Mouse (Mus musculus) stomach, embryonic 16.5 days (tissue): Measurements from ENCODE around the gene Usp48. TPM values are rescaled to one million over a fixed set of nuclear protein-coding genes. Genes with fewer than 3 reads are reported as not detected.

Experiments
- ATAC-seq: fragments of 200-750 bp; cut with Nextera tagmentation; 2 replicates; pipeline ENCODE4 v1.8.0; 2017; ENCODE audit warnings: moderate number of reproducible peaks, moderate TSS enrichment; ENCODE audit not compliant: insufficient read depth, low FRiP score
- H3K27ac ChIP-seq: fragments of 300-500 bp; sonication (generic); 2 replicates; pipeline ENCODE4 v1.5.1; 2014; ENCODE audit warnings: low read length
- H3K27me3 ChIP-seq: fragments of 300-500 bp; sonication (generic); 2 replicates; pipeline ENCODE4 v1.6.1; 2014; ENCODE audit warnings: low read length, control low read depth, mixed read lengths; ENCODE audit not compliant: control insufficient read depth, insufficient read depth
- H3K36me3 ChIP-seq: fragments of 300-500 bp; sonication (generic); 2 replicates; pipeline ENCODE4 v1.6.1; 2014; ENCODE audit warnings: low read length; ENCODE audit not compliant: control insufficient read depth, insufficient read depth
- H3K4me1 ChIP-seq: fragments of 300-500 bp; sonication (generic); 2 replicates; pipeline ENCODE4 v1.6.1; 2014; ENCODE audit warnings: low read length, control low read depth, mixed read lengths; ENCODE audit not compliant: control insufficient read depth, insufficient read depth
- H3K4me2 ChIP-seq: fragments of 300-500 bp; sonication (generic); 2 replicates; pipeline ENCODE4 v1.6.1; 2014; ENCODE audit warnings: low read depth, low read length, mixed read lengths
- H3K4me3 ChIP-seq: fragments of 300-500 bp; sonication (generic); replicated peaks from 2 replicates; pipeline ENCODE4 v1.5.1; 2014; ENCODE audit warnings: mild to moderate bottlenecking, low read length
- H3K9ac ChIP-seq: fragments of 300-500 bp; sonication (generic); 2 replicates; pipeline ENCODE4 v1.6.1; 2014; ENCODE audit warnings: low read length
- H3K9me3 ChIP-seq: fragments of 300-500 bp; sonication (generic); replicated peaks from 2 replicates; pipeline ENCODE4 v1.6.1; 2016; ENCODE audit warnings: low read length, control low read depth; ENCODE audit not compliant: control insufficient read depth
- WGBS: fragments of 180-500 bp; shearing (Covaris S2); extraction: QIAGEN DNeasy Blood & Tissue Kit; methylation state at CpG from one replicate; pipeline ENCODE4 v1.1.7; 2014; 5-methylcytosine and 5-hydroxymethylcytosine counted together
- polyA plus RNA-seq: library from polyadenylated mRNA; unstranded; fragments of >200 nt; fragmentation: Nextera tagmentation; extraction: Ambion mirVana; gene quantifications from 2 replicates; pipeline ENCODE4 v1.2.1, GENCODE M21; 2015

Gene Usp48
- polyA plus RNA-seq, 1 experiment from 2014 or later = 58.3 TPM

DNA sequence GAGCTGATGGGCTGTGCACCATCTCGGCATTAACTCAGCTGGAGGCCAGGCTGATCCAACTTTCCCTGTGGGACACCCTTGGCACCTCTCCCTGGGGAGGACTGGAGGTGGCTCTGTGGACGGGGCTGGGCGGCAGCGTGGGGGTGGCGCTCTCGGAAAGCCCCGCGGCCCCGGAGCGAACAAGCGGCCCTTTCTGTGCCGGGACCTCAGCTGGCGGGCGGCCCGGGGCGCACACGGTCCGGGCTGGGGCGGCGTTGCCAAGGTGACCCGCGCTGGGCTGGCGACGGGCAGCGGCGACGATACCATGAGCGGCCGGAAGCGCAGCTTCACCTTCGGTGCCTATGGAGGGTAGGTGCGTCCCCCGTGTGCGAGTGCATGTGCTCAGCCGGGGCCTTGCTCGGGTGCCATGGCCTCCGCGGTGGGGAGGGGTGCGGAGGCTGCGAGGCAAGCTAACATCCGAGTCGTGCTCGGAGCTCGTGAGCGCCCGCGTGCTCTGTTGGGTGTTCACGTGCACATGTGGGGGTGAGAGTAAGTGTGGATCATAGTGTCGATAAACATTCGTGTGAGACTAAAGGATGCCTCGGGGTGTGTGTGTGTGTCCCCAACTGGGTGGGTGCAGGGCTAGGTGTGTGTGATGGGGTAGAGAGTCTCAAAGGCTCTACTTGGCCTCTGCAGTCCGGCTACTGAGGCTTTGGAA, 88.0 kb downstream of the Usp48 start:
- Histone ChIP-seq H3K4me3 (peak overlapping the region; percentile 34), H3K27ac (no peak overlapping the region), H3K4me2 (peak overlapping the region; percentile 56), H3K36me3 (no peaks in the 10 kb centered on the region), H3K4me1 (peaks cover 15% of the 10 kb centered on the region), H3K27me3 (peaks cover 16% of the 10 kb centered on the region), H3K9ac (peak overlapping the region; percentile 54), H3K9me3 (no peaks in the 10 kb centered on the region)
- 5% methylated on average over 52 of the region's 52 CpGs for WGBS
- ATAC-seq = no peak

DNA sequence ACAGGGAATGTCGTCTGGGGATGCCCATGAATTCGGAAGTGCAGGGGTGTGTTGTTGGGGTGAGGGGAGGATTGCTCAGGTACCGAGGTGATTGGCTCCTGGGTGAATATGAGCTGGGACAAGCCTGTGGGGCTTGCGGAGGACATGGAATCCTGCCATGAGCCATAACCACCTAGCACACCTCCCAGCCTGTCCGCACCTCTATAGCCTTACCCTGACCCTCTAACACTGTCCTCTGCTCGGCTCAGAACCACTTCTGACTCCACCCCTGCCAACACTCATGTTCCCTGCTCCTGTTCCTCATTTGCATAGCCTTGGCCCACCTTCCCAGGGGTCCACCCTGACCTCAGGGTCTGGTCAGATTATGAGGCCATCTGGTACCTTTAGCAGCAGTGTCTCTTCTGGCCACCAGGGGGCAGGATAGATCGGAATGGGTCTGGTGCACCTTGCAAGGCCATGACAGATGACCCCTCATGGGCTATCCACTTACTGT, 89.5 kb downstream of the Usp48 start:
- 45% methylated on average over 7 of the region's 7 CpGs for WGBS
- H3K9ac ChIP-seq = no peak overlapping the region
- H3K36me3 ChIP-seq = no peaks in the 10 kb centered on the region
- H3K4me1 ChIP-seq = peaks cover 18% of the 10 kb centered on the region
- H3K27ac ChIP-seq = no peak overlapping the region
- no peak; the same call in 1 of the 2 replicates for ATAC-seq
- no peak overlapping the region for H3K4me2 ChIP-seq
- H3K9me3 ChIP-seq = no peaks in the 10 kb centered on the region
- no peak overlapping the region for H3K4me3 ChIP-seq
- H3K27me3 ChIP-seq = peaks cover 16% of the 10 kb centered on the region

DNA sequence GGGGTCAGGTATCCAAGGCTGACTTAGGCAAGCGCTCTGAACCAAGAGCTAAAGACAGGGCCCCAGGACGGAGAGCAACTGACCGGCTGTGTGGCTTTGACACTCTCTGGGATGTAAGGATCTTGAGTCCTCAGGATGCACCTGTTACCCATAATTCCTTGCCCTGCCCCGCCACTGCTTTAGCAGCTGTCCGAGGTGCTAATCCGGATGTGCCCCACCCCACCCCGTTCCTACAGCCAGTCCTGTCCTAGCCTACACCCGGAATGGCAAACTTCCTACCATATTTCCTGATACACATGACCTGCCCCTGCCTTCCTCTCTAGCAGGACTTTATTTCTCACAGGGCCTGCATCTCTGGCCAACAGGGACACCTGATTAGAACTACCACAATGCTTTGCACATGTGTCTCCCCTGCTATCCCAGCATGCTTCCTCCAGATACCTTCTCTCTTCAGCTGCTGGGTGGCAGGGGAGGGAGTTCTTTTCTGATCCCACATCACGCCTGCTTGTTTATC, 91.3 kb downstream of the Usp48 start:
- H3K4me1 ChIP-seq = peaks cover 18% of the 10 kb centered on the region
- H3K4me2 ChIP-seq = no peak overlapping the region
- peaks cover 16% of the 10 kb centered on the region for H3K27me3 ChIP-seq
- no peak overlapping the region for H3K4me3 ChIP-seq
- 29% methylated on average over 9 of the region's 9 CpGs for WGBS
- H3K9me3 ChIP-seq = no peaks in the 10 kb centered on the region
- no peaks in the 10 kb centered on the region for H3K36me3 ChIP-seq
- H3K9ac ChIP-seq = no peak overlapping the region
- no peak for ATAC-seq
- peak overlapping the region; percentile 9; the same call in 1 of the 2 replicates for H3K27ac ChIP-seq

DNA sequence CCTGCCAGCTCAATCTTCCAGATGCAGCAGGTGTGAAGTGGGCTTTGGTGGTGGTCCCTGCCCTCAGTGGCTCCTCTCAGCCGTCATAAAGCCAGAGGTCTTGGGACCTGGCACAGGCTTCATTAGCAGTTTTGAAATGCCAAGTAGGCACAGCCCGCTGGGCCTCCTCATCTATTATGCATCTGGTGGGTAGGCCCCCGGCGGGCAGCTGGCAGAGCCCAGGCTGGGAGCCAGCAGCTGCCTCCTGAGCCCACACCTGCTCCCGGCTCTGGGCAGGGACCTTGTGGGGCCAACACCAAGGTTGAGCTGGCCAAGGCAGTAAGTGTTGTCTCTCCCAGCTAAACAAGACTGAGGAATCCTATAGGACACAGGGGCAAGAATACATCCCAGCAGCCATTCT, 92.7 kb downstream of the Usp48 start:
- H3K4me1 ChIP-seq = peaks cover 14% of the 10 kb centered on the region
- no peak overlapping the region for H3K27ac ChIP-seq
- ATAC-seq = no peak
- no peak overlapping the region for H3K4me2 ChIP-seq
- H3K27me3 ChIP-seq = peaks cover 7% of the 10 kb centered on the region; the same call in 1 of the 2 replicates
- WGBS = 73% methylated on average over 5 of the region's 5 CpGs
- H3K9ac ChIP-seq = no peak overlapping the region
- H3K4me3 ChIP-seq = no peak overlapping the region
- H3K36me3 ChIP-seq = no peaks in the 10 kb centered on the region
- H3K9me3 ChIP-seq = no peaks in the 10 kb centered on the region

GRCm38 (mm10) chr4:137687234-137687825, 93.8 kb downstream of the Usp48 start:
- 54% methylated on average over 14 of the region's 14 CpGs for WGBS
- Histone ChIP-seq H3K27ac (peak overlapping the region; percentile 19; the same call in 1 of the 2 replicates), H3K9ac (no peak overlapping the region), H3K4me2 (no peak overlapping the region), H3K9me3 (no peaks in the 10 kb centered on the region), H3K27me3 (no peaks in the 10 kb centered on the region; the same call in 1 of the 2 replicates), H3K36me3 (no peaks in the 10 kb centered on the region), H3K4me3 (no peak overlapping the region), H3K4me1 (peaks cover 6% of the 10 kb centered on the region)
- ATAC-seq = no peak

DNA sequence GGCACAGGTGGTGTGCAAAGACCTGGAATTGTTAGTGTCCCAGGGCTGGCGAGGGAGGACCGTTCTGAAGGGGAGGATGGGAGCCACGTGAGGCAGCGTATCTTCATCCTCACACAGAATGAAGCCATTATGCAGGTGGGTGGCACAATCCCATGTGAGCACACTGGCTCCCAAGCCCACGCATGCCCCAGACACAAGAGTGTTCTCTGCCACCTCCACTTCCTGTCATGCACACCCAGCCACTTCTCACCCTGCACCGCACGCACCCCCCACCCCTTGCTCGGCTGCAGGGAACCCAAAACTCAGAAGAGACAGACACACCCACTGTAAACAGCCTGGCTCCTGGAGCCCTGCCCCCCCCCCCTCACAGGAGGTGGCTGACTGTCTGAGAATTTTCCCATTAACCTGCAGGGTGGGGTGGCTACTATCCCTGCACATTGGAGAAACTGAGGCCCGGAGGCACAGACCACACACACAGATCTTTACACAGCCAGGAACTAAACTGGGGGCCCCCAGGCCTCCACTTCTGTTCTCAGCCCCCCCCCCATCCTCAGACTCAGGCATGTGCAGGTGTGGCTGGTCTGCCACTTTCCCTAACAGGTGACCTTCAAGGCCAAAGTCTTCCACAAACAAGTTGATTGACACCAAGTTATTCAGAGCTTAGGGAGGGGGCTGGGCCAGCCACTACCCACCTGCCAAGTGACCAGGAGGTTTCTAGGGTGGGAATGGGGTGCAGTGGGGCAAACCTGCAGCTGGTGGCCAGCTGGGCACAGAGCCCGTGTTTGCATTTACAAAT, 98.8 kb downstream of the Usp48 start:
- H3K27me3 ChIP-seq = no peaks in the 10 kb centered on the region
- H3K9me3 ChIP-seq = no peaks in the 10 kb centered on the region
- peak overlapping the region; percentile 44 for H3K27ac ChIP-seq
- H3K36me3 ChIP-seq = no peaks in the 10 kb centered on the region
- peak; percentile 65 for ATAC-seq
- peaks cover 17% of the 10 kb centered on the region for H3K4me1 ChIP-seq
- H3K4me3 ChIP-seq = no peak overlapping the region
- H3K9ac ChIP-seq = no peak overlapping the region
- no peak overlapping the region for H3K4me2 ChIP-seq
- 69% methylated on average over 10 of the region's 10 CpGs for WGBS

GRCm38 (mm10) chr4:137695300-137695699, 101.7 kb downstream of the Usp48 start:
- peak overlapping the region; percentile 47; the same call in 1 of the 2 replicates for H3K9ac ChIP-seq
- ATAC-seq = no peak
- WGBS = 61% methylated on average over 8 of the region's 8 CpGs
- no peaks in the 10 kb centered on the region for H3K27me3 ChIP-seq
- H3K9me3 ChIP-seq = no peaks in the 10 kb centered on the region
- no peak overlapping the region for H3K4me2 ChIP-seq
- no peaks in the 10 kb centered on the region for H3K36me3 ChIP-seq
- H3K27ac ChIP-seq = peak overlapping the region; percentile 86
- H3K4me1 ChIP-seq = peaks cover 31% of the 10 kb centered on the region
- H3K4me3 ChIP-seq = no peak overlapping the region

DNA sequence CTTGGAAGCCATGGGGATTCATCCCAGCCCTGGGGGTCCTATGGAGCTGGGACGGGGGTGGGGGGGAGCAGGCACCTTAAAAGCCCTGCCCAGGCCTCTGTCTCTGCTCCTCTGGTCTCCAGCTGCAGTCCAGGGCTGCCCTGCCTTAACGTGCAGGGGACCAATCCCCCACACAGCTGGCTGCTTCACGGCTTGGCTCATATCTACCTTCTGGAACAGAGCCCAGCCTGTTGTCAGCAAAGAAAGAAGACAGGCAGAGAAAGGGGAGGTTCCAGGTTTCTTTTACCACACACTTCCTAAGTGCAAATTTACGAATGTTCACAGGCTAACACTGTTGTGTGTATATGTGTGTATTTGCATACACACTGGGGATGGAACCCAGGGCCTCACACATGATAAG, 102.3 kb downstream of the Usp48 start:
- Histone ChIP-seq H3K27me3 (no peaks in the 10 kb centered on the region), H3K36me3 (no peaks in the 10 kb centered on the region), H3K27ac (peak overlapping the region; percentile 86), H3K4me3 (no peak overlapping the region), H3K4me2 (no peak overlapping the region), H3K9ac (peak overlapping the region; percentile 47; the same call in 1 of the 2 replicates), H3K4me1 (peaks cover 31% of the 10 kb centered on the region), H3K9me3 (no peaks in the 10 kb centered on the region)
- WGBS = 10% methylated on average over 4 of the region's 4 CpGs
- no peak; the same call in 1 of the 2 replicates for ATAC-seq
